Mouse (Mus musculus): ENCODE results near the gene Ankrd55.

GRCm38 (mm10) chr13:112426265-112427135, 138.2 kb downstream of the Ankrd55 start:
- TF ChIP-seq ZC3H11A (IDR thresholded peaks at IDR 0.05; ENCODE audit: borderline replicate concordance, low read depth, low read length) (no peak), CHD2 (IDR thresholded peaks at IDR 0.05; ENCODE audit: low read depth, low read length) (no peak), HCFC1 (IDR thresholded peaks at IDR 0.05; ENCODE audit: borderline replicate concordance, insufficient read depth, low read length) (no peak), MAFK (IDR thresholded peaks at IDR 0.05; ENCODE audit: insufficient read depth, low read depth, low read length) (no peak)
